Mouse (Mus musculus): ENCODE results near the gene Emilin2. TPM values are rescaled to one million over a fixed set of nuclear protein-coding genes. Genes with fewer than 3 reads are reported as not detected.

The Emilin2 gene
- polyA plus RNA-seq, 1 experiment from 2014 or later: 1.4 TPM

DNA sequence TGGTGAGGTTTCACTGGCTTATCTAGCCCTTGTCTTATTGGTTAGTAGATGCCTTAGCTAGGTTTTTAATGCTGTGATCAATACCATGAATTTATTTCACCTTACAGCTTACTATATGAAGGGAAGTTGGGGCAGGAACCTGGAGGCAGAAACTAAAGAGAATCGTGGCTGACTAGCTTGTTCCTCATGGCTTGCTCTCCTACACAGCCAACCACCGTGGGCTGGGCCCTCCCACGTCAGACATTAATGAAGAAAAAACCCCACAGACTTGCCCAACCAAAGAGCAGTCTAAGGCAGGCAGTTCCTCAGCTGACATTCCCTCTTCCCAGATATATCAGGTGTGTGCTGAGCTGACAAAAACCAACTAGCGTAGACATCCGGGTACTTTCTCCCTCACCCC is 88.1 kb downstream of the Emilin2 start:
- no peak overlapping the region for H3K4me3 ChIP-seq (ENCODE audit: low read depth, low read length)
- H3K4me1 ChIP-seq (replicated peaks; ENCODE audit: control insufficient read depth, insufficient read depth): no peaks in the 10 kb centered on the region
- no peak overlapping the region for H3K9ac ChIP-seq (ENCODE audit: low read length)
- no peaks in the 10 kb centered on the region for H3K27me3 ChIP-seq (ENCODE audit: control insufficient read depth, insufficient read depth, low read length)
- no peaks in the 10 kb centered on the region for H3K9me3 ChIP-seq (ENCODE audit: control insufficient read depth, low read length)
- TF ChIP-seq EP300 (optimal IDR thresholded peaks at IDR 0.05) (no peak), CTCF (IDR thresholded peaks at IDR 0.05; ENCODE audit: low read depth) (no peak)
- 62% methylated on average over 5 of the region's 5 CpGs for WGBS
- H3K27ac ChIP-seq (replicated peaks): no peak overlapping the region
- ATAC-seq (ENCODE audit: low FRiP score, low TSS enrichment): no peak
- DNase-seq (ENCODE audit: low spot score): no peak
- no peak overlapping the region for H3K4me2 ChIP-seq (replicated peaks; ENCODE audit: low read depth)
- no peaks in the 10 kb centered on the region for H3K36me3 ChIP-seq (ENCODE audit: control insufficient read depth, insufficient read depth, low read length)

GRCm38 (mm10) chr17:71221383-71221782 is 90.4 kb downstream of the Emilin2 start:
- WGBS: 82% methylated on average over 3 of the region's 3 CpGs
- H3K36me3 ChIP-seq (ENCODE audit: control insufficient read depth, insufficient read depth, low read length): no peaks in the 10 kb centered on the region; the same call in 1 of the 2 replicates
- TF ChIP-seq EP300 (optimal IDR thresholded peaks at IDR 0.05) (no peak), CTCF (IDR thresholded peaks at IDR 0.05; ENCODE audit: low read depth) (no peak)

DNA sequence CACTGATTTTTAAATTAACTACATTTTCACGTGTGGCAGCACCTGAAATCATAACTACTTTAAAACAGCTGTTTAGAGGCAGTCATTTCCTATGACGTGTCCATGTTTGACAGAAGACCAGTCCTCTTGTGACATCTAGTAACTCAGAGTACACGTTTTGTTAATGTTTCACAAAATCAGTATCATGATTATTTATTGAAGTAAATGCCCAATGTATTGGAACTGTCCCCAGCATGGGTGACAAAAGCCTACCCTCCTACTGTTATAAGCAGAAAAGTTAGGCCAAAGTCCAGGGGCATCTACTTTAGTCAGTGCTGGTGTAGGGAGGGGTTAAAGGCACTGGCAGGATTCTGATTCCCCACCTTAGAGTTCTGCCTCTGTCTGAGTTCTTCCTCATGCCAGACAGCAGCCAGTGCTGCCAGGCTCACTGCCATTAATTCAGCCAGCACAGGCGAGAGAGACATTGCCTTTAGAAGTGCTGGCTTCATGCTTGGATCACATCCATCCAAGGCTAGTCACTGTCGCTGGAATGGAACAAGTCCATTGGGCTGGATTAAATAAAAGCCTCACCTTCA is 94.6 kb downstream of the Emilin2 start:
- H3K36me3 ChIP-seq (ENCODE audit: control insufficient read depth, insufficient read depth, low read length): no peaks in the 10 kb centered on the region; the same call in 1 of the 2 replicates
- H3K9ac ChIP-seq (ENCODE audit: low read length): no peak overlapping the region
- no peaks in the 10 kb centered on the region for H3K27me3 ChIP-seq (ENCODE audit: control insufficient read depth, insufficient read depth, low read length)
- no peak overlapping the region for H3K27ac ChIP-seq (replicated peaks)
- WGBS: 75% methylated on average over 5 of the region's 5 CpGs
- H3K9me3 ChIP-seq (ENCODE audit: control insufficient read depth, low read length): no peaks in the 10 kb centered on the region
- no peak overlapping the region for H3K4me2 ChIP-seq (replicated peaks; ENCODE audit: low read depth)
- no peak for ATAC-seq (ENCODE audit: low FRiP score, low TSS enrichment)
- DNase-seq (ENCODE audit: low spot score): no peak
- no peaks in the 10 kb centered on the region for H3K4me1 ChIP-seq (replicated peaks; ENCODE audit: control insufficient read depth, insufficient read depth)
- H3K4me3 ChIP-seq (ENCODE audit: low read depth, low read length): no peak overlapping the region
- no peak for TF ChIP-seq CTCF (IDR thresholded peaks at IDR 0.05; ENCODE audit: low read depth)
- TF ChIP-seq EP300 (optimal IDR thresholded peaks at IDR 0.05): no peak

More at GRCm38 (mm10) chr17:71221383-71221782, 90.4 kb downstream of the Emilin2 start:
- ATAC-seq (ENCODE audit: low FRiP score, low TSS enrichment): no peak
- Histone ChIP-seq H3K4me3 (ENCODE audit: low read depth, low read length) (no peak overlapping the region), H3K4me2 (replicated peaks; ENCODE audit: low read depth) (no peak overlapping the region), H3K4me1 (replicated peaks; ENCODE audit: control insufficient read depth, insufficient read depth) (no peaks in the 10 kb centered on the region), H3K9me3 (ENCODE audit: control insufficient read depth, low read length) (no peaks in the 10 kb centered on the region), H3K27me3 (ENCODE audit: control insufficient read depth, insufficient read depth, low read length) (no peaks in the 10 kb centered on the region), H3K9ac (ENCODE audit: low read length) (no peak overlapping the region), H3K27ac (replicated peaks) (no peak overlapping the region)
- no peak for DNase-seq (ENCODE audit: low spot score)

- no peak for ATAC-seq (ENCODE audit: low FRiP score, low TSS enrichment)
- TF ChIP-seq CTCF (IDR thresholded peaks at IDR 0.05; ENCODE audit: low read depth) (no peak), EP300 (optimal IDR thresholded peaks at IDR 0.05) (no peak)
- Histone ChIP-seq H3K36me3 (ENCODE audit: control insufficient read depth, insufficient read depth, low read length) (no peaks in the 10 kb centered on the region; the same call in 1 of the 2 replicates), H3K27me3 (ENCODE audit: control insufficient read depth, insufficient read depth, low read length) (no peaks in the 10 kb centered on the region), H3K4me1 (replicated peaks; ENCODE audit: control insufficient read depth, insufficient read depth) (no peaks in the 10 kb centered on the region), H3K9ac (ENCODE audit: low read length) (no peak overlapping the region), H3K4me2 (replicated peaks; ENCODE audit: low read depth) (no peak overlapping the region), H3K4me3 (ENCODE audit: low read depth, low read length) (no peak overlapping the region), H3K9me3 (ENCODE audit: control insufficient read depth, low read length) (no peaks in the 10 kb centered on the region), H3K27ac (replicated peaks) (no peak overlapping the region)
- WGBS: 96% methylated on average over 2 of the region's 2 CpGs
- DNase-seq (ENCODE audit: low spot score): no peak
Measured at GRCm38 (mm10) chr17:71216263-71216662, 95.5 kb downstream of the Emilin2 start.

DNA sequence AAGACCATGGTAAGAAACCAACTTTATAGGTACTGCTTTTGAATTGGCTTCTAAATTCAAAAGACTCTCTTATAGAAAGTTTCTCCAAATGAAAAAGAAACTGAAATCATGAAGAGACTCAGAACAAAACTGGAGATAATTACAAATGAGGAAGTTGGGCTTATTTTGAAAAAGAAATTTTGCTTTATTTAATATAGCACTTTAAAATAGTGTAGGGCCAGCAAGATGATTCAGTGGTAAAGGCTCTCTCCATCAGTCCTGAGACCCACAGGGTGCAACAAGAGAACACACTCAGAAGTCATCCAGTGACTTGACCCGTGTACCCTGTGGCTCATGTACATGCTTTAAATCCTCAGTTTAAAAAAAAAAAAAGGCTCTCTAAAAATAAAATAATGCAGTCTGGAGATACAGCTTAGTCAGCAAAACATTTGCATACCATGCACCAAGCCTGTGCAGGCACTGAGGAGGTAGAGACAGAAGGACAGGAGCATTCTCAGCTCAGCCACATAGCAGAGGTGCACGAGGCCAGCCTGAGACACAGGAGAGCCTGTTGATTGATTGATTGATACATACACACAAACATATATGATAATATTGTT is 96.4 kb downstream of the Emilin2 start:
- Histone ChIP-seq H3K9me3 (ENCODE audit: control insufficient read depth, low read length) (no peaks in the 10 kb centered on the region), H3K27me3 (ENCODE audit: control insufficient read depth, insufficient read depth, low read length) (no peaks in the 10 kb centered on the region), H3K4me1 (replicated peaks; ENCODE audit: control insufficient read depth, insufficient read depth) (no peaks in the 10 kb centered on the region), H3K36me3 (ENCODE audit: control insufficient read depth, insufficient read depth, low read length) (no peaks in the 10 kb centered on the region; the same call in 1 of the 2 replicates), H3K9ac (ENCODE audit: low read length) (no peak overlapping the region), H3K27ac (replicated peaks) (no peak overlapping the region), H3K4me3 (ENCODE audit: low read depth, low read length) (no peak overlapping the region), H3K4me2 (replicated peaks; ENCODE audit: low read depth) (no peak overlapping the region)
- 65% methylated on average over 2 of the region's 2 CpGs for WGBS
- no peak for ATAC-seq (ENCODE audit: low FRiP score, low TSS enrichment)
- no peak for DNase-seq (ENCODE audit: low spot score)
- TF ChIP-seq CTCF (IDR thresholded peaks at IDR 0.05; ENCODE audit: low read depth) (no peak), EP300 (optimal IDR thresholded peaks at IDR 0.05) (no peak)

DNA sequence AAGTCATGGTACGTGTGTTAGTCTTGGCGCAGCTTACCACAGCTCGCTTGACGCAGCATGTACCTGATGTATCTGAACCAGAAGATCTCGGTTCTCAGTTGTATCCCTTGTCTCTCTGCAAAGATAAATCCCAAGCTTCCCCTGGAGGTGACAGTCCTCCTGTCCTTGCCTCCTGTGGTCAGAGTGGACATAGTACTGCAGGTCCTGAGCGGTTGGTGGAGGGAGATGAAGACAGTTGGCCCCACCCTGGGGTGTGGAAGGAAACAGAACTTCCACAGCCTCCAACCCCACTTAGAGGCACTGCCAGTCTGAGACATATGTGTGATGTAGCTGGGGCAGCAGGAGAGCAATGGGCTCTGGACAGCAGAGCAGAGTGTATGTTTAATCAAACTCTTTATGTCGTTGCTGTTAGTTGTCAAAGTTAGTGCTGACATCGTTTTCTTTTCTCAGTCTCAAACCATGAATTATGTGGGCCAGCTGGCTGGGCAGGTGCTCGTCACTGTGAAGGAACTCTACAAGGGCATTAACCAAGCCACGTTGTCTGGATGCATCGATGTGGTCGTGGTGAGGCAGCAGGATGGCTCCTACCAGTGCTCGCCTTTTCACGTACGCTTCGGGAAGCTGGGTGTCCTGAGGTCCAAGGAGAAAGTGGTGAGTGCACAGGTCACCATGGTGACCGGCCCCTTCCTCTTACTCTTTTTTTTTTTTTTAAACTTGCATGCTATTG is 97.1 kb downstream of the Emilin2 start:
- no peak for DNase-seq (ENCODE audit: low spot score)
- Histone ChIP-seq H3K4me2 (replicated peaks; ENCODE audit: low read depth) (no peak overlapping the region), H3K27me3 (ENCODE audit: control insufficient read depth, insufficient read depth, low read length) (no peaks in the 10 kb centered on the region), H3K36me3 (ENCODE audit: control insufficient read depth, insufficient read depth, low read length) (no peaks in the 10 kb centered on the region; the same call in 1 of the 2 replicates), H3K9me3 (ENCODE audit: control insufficient read depth, low read length) (no peaks in the 10 kb centered on the region), H3K27ac (replicated peaks) (no peak overlapping the region), H3K4me1 (replicated peaks; ENCODE audit: control insufficient read depth, insufficient read depth) (no peaks in the 10 kb centered on the region), H3K4me3 (ENCODE audit: low read depth, low read length) (no peak overlapping the region), H3K9ac (ENCODE audit: low read length) (no peak overlapping the region)
- WGBS: 74% methylated on average over 17 of the region's 17 CpGs
- TF ChIP-seq CTCF (IDR thresholded peaks at IDR 0.05; ENCODE audit: low read depth): no peak
- no peak for TF ChIP-seq EP300 (optimal IDR thresholded peaks at IDR 0.05)
- ATAC-seq (ENCODE audit: low FRiP score, low TSS enrichment): no peak
